Mouse (Mus musculus): Measurements from ENCODE around the gene Rab7. TPM values are rescaled to one million over a fixed set of nuclear protein-coding genes. Genes with fewer than 3 reads are reported as not detected.
A peak's percentile ranks its signal among the peaks of the same experiment; 100 is the strongest.

Gene Rab7
- polyA plus RNA-seq, 1 experiment from 2014 or later: 378 TPM

DNA sequence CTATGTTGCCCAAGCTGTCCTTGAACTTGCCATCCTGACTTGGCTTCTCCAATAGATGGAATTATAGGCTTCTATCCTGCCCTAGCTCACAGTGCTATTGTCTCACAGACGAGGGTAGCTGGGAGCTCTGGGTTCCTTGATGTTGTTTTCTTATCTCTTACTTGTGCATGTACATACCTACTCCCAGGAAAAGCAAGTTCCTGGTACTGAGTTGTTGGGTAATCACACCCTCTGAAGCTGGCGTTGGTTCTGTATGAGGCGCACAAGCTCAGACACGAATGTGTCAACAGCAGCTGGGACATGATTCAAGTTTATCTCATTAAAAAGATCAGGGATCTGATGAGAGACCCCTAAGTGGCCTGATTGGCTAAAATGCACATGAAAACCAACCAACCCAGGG is 41.6 kb downstream of the Rab7 start:
- DNase-seq: no peak
- Histone ChIP-seq H3K9ac (replicated peaks; ENCODE audit: low read length) (no peak overlapping the region), H3K36me3 (ENCODE audit: control insufficient read depth, insufficient read depth, low read length) (peaks cover 78% of the 10 kb centered on the region), H3K4me2 (ENCODE audit: low read length) (no peak overlapping the region), H3K9me3 (ENCODE audit: control insufficient read depth, low read length) (no peaks in the 10 kb centered on the region), H3K4me3 (replicated peaks; ENCODE audit: low read depth, low read length) (no peak overlapping the region), H3K27ac (replicated peaks; ENCODE audit: low read depth, low read length) (no peak overlapping the region), H3K4me1 (ENCODE audit: control insufficient read depth, insufficient read depth, low read length) (no peaks in the 10 kb centered on the region), H3K27me3 (ENCODE audit: control insufficient read depth, insufficient read depth, low read length) (no peaks in the 10 kb centered on the region)
- 94% methylated on average over 4 of the region's 4 CpGs for WGBS
- ATAC-seq (ENCODE audit: low FRiP score, low TSS enrichment): no peak

DNA sequence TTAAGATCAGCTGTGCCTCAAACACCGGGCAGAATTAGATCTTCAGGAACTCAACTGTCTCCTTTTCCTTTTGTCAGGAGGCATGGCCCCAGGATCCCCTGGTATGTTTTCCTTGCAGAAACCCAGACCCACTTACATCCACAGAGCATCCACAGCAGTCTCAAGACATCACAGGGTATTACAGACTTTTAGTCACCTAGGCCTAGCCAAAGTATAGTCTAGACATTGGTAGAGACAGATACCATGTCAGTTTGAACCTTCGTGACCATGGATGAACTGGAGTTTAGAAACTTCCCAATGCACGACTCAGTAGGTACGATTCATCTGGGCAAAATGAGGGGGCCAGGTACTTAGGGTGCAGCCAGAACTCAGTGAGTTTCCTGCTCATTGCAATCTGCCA is 46.7 kb downstream of the Rab7 start:
- H3K4me3 ChIP-seq (replicated peaks; ENCODE audit: low read depth, low read length): no peak overlapping the region
- no peak for DNase-seq
- H3K4me2 ChIP-seq (ENCODE audit: low read length): no peak overlapping the region
- 89% methylated on average over 4 of the region's 4 CpGs for WGBS
- no peaks in the 10 kb centered on the region for H3K27me3 ChIP-seq (ENCODE audit: control insufficient read depth, insufficient read depth, low read length)
- H3K9me3 ChIP-seq (ENCODE audit: control insufficient read depth, low read length): no peaks in the 10 kb centered on the region
- peaks cover 34% of the 10 kb centered on the region for H3K36me3 ChIP-seq (ENCODE audit: control insufficient read depth, insufficient read depth, low read length)
- H3K27ac ChIP-seq (replicated peaks; ENCODE audit: low read depth, low read length): no peak overlapping the region
- no peak for ATAC-seq (ENCODE audit: low FRiP score, low TSS enrichment)
- H3K4me1 ChIP-seq (ENCODE audit: control insufficient read depth, insufficient read depth, low read length): peaks cover 14% of the 10 kb centered on the region
- H3K9ac ChIP-seq (replicated peaks; ENCODE audit: low read length): no peak overlapping the region

DNA sequence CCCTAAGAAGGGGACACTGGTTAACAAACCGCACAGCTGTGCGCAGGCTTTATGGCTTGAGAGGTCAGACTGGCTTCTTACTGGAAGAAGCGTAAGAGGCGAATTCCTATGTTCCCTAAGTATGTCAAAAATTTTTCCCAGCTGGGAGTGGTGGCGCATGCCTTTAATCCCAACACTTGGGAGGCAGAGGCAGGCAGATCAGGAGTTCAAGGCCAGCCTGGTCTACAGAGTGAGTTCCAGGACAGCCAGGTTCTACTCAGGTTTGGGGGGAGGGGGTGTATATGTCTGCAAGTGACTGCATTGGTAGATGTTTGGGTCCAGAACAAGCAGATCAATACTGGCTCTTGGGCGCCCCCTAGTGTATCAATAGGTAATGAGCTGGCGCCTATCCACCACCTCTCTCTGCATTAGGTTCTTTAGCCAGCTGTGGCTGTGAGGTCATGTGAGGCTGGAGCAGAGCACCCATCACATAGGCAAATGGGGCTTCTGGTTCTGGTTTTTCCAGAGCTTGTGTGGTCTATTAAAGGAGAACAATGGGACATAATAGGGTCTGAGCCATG is 47.3 kb downstream of the Rab7 start:
- no peak overlapping the region for H3K9ac ChIP-seq (replicated peaks; ENCODE audit: low read length)
- H3K27ac ChIP-seq (replicated peaks; ENCODE audit: low read depth, low read length): no peak overlapping the region
- ATAC-seq (ENCODE audit: low FRiP score, low TSS enrichment) (peak; percentile 46; the same call in 1 of the 2 replicates), DNase-seq (peak; percentile 88)
- H3K4me1 ChIP-seq (ENCODE audit: control insufficient read depth, insufficient read depth, low read length): peaks cover 19% of the 10 kb centered on the region
- 61% methylated on average over 7 of the region's 7 CpGs for WGBS
- H3K9me3 ChIP-seq (ENCODE audit: control insufficient read depth, low read length): no peaks in the 10 kb centered on the region
- H3K27me3 ChIP-seq (ENCODE audit: control insufficient read depth, insufficient read depth, low read length): no peaks in the 10 kb centered on the region
- peaks cover 28% of the 10 kb centered on the region for H3K36me3 ChIP-seq (ENCODE audit: control insufficient read depth, insufficient read depth, low read length)
- no peak overlapping the region for H3K4me2 ChIP-seq (ENCODE audit: low read length)
- H3K4me3 ChIP-seq (replicated peaks; ENCODE audit: low read depth, low read length): no peak overlapping the region

GRCm38 (mm10) chr6:87996606-87997005 is 48.5 kb downstream of the Rab7 start:
- no peak for DNase-seq
- 95% methylated on average over 9 of the region's 9 CpGs for WGBS
- ATAC-seq (ENCODE audit: low FRiP score, low TSS enrichment): no peak
- Histone ChIP-seq H3K36me3 (ENCODE audit: control insufficient read depth, insufficient read depth, low read length) (peaks cover 16% of the 10 kb centered on the region), H3K27ac (replicated peaks; ENCODE audit: low read depth, low read length) (no peak overlapping the region), H3K4me1 (ENCODE audit: control insufficient read depth, insufficient read depth, low read length) (peaks cover 23% of the 10 kb centered on the region), H3K4me2 (ENCODE audit: low read length) (no peak overlapping the region), H3K27me3 (ENCODE audit: control insufficient read depth, insufficient read depth, low read length) (no peaks in the 10 kb centered on the region), H3K4me3 (replicated peaks; ENCODE audit: low read depth, low read length) (no peak overlapping the region), H3K9ac (replicated peaks; ENCODE audit: low read length) (no peak overlapping the region), H3K9me3 (ENCODE audit: control insufficient read depth, low read length) (no peaks in the 10 kb centered on the region)

DNA sequence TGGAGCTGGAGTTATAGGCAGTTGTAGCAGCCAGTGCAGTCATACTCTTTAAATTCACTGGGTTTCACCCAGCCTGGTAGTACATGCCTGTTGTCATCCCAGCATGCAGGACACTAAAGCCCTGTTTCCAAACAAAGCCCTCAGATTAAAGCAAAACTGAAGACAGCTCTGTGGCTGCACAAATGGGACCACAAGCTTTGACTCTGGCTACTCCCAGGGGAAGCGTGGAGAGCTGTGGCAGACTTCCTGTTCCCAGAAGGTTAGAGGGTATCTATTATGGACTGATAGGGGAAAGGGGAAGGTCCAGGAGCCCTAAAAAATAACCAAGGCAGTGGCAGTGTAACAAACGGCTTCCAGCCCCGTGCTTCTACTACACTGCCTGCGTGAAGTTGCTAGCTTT is 49.6 kb downstream of the Rab7 start:
- H3K9me3 ChIP-seq (ENCODE audit: control insufficient read depth, low read length): no peaks in the 10 kb centered on the region
- WGBS: 87% methylated on average over 4 of the region's 4 CpGs
- ATAC-seq (ENCODE audit: low FRiP score, low TSS enrichment) (no peak), DNase-seq (no peak)
- no peak overlapping the region for H3K9ac ChIP-seq (replicated peaks; ENCODE audit: low read length)
- no peak overlapping the region for H3K4me3 ChIP-seq (replicated peaks; ENCODE audit: low read depth, low read length)
- H3K36me3 ChIP-seq (ENCODE audit: control insufficient read depth, insufficient read depth, low read length): peaks cover 6% of the 10 kb centered on the region
- H3K27me3 ChIP-seq (ENCODE audit: control insufficient read depth, insufficient read depth, low read length): no peaks in the 10 kb centered on the region
- H3K4me1 ChIP-seq (ENCODE audit: control insufficient read depth, insufficient read depth, low read length): peaks cover 28% of the 10 kb centered on the region
- H3K27ac ChIP-seq (replicated peaks; ENCODE audit: low read depth, low read length): no peak overlapping the region; the same call in 1 of the 2 replicates
- H3K4me2 ChIP-seq (ENCODE audit: low read length): no peak overlapping the region

DNA sequence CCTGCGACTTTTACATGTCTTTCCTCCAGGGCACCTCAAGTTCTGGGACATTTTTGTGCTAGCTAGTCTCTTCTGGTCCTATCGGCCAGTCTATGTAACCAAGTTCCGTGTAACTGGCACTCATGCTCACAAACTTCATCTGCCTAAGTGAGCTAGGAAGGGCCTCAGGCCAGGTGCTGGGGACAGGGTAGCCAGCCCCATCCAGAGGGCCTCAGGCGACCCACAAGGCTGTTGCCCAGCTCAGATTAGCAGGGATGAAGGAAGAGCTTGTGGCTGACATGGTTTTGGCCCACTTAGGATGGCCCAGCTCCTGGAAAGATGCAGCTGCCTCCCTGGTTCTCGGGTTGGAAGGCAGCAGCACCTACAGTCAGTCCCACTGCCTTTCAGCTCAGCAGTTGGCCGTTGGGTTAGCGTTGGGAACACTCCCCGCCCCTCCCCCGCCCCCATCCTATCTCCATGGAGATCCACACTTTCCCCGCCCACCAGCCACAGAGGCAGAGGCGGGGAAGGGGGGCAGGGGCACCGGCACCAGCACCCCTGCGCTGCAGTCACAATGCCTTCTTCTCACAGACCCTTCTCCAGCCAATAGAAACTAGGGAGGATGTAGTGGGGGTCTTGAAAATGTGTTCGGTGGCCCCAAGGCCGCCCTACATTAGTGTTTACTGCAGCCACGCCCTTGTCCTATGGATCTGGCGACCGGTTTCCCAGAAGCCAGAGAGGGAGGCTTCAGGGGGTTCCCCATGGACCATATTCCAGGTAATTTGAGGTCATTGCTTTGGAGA is 51.1 kb downstream of the Rab7 start:
- Histone ChIP-seq H3K9ac (replicated peaks; ENCODE audit: low read length) (peak overlapping the region; percentile 49), H3K9me3 (ENCODE audit: control insufficient read depth, low read length) (no peaks in the 10 kb centered on the region), H3K36me3 (ENCODE audit: control insufficient read depth, insufficient read depth, low read length) (peaks cover 6% of the 10 kb centered on the region; the same call in 1 of the 2 replicates), H3K4me3 (replicated peaks; ENCODE audit: low read depth, low read length) (peak overlapping the region; percentile 12), H3K27me3 (ENCODE audit: control insufficient read depth, insufficient read depth, low read length) (no peaks in the 10 kb centered on the region), H3K4me2 (ENCODE audit: low read length) (peak overlapping the region; percentile 48), H3K27ac (replicated peaks; ENCODE audit: low read depth, low read length) (peak overlapping the region; percentile 80), H3K4me1 (ENCODE audit: control insufficient read depth, insufficient read depth, low read length) (peaks cover 28% of the 10 kb centered on the region)
- ATAC-seq (ENCODE audit: low FRiP score, low TSS enrichment) (peak; percentile 81), DNase-seq (peak; percentile 87)
- 3% methylated on average over 18 of the region's 18 CpGs for whole genome bisulfite sequencing

DNA sequence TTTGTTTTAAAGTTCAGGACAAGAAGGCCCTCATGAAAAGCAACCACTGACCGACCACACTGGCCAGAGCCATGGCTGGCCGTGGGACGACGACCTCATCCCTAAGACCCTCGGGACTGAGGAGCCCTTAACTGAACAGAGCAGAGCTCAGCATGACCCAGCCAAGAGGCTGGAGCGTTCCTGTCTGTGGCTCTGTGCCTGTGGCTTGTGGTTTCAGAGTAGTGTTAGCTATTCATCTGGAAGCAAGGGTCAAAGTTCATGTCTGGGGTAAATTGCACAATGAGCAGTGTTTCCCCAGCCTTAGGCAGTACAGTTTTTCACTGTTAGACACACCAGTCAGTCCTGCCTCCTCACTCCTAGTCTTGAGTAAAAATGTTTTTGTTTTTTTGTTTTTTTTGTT is 52.3 kb downstream of the Rab7 start:
- Histone ChIP-seq H3K27me3 (ENCODE audit: control insufficient read depth, insufficient read depth, low read length) (no peaks in the 10 kb centered on the region), H3K4me2 (ENCODE audit: low read length) (no peak overlapping the region), H3K27ac (replicated peaks; ENCODE audit: low read depth, low read length) (no peak overlapping the region), H3K9ac (replicated peaks; ENCODE audit: low read length) (no peak overlapping the region), H3K4me3 (replicated peaks; ENCODE audit: low read depth, low read length) (no peak overlapping the region), H3K9me3 (ENCODE audit: control insufficient read depth, low read length) (no peaks in the 10 kb centered on the region), H3K4me1 (ENCODE audit: control insufficient read depth, insufficient read depth, low read length) (peaks cover 28% of the 10 kb centered on the region), H3K36me3 (ENCODE audit: control insufficient read depth, insufficient read depth, low read length) (peaks cover 16% of the 10 kb centered on the region)
- peak; percentile 11 for DNase-seq
- ATAC-seq (ENCODE audit: low FRiP score, low TSS enrichment): no peak
- WGBS: 12% methylated on average over 6 of the region's 6 CpGs

DNA sequence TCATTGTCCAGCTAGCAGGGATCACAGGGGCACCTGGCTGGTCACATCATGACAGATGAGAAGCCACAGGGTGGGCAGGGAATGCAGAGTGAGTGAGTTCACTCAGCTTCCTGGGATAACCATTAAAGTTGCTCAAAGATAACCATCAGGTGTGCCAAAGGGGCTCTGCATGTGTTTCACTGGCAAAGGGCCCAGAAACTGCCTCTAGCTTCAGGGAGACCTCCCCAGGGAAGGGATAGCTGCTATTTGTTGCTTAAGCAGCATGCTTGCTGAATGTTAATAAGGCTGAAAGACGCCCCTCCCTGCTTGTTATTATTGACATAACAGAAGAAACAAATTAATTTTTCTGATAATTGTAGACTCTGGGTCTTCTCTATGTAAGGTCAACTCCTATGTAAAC is 53.2 kb downstream of the Rab7 start:
- H3K9me3 ChIP-seq (ENCODE audit: control insufficient read depth, low read length): no peaks in the 10 kb centered on the region
- H3K36me3 ChIP-seq (ENCODE audit: control insufficient read depth, insufficient read depth, low read length): peaks cover 24% of the 10 kb centered on the region
- ATAC-seq (ENCODE audit: low FRiP score, low TSS enrichment) (no peak), DNase-seq (peak; percentile 78)
- WGBS: 50% methylated on average over 1 of the region's 1 CpGs
- peaks cover 28% of the 10 kb centered on the region for H3K4me1 ChIP-seq (ENCODE audit: control insufficient read depth, insufficient read depth, low read length)
- no peak overlapping the region for H3K4me2 ChIP-seq (ENCODE audit: low read length)
- H3K4me3 ChIP-seq (replicated peaks; ENCODE audit: low read depth, low read length): no peak overlapping the region
- H3K27me3 ChIP-seq (ENCODE audit: control insufficient read depth, insufficient read depth, low read length): no peaks in the 10 kb centered on the region
- H3K27ac ChIP-seq (replicated peaks; ENCODE audit: low read depth, low read length): peak overlapping the region; percentile 41; the same call in 1 of the 2 replicates
- no peak overlapping the region for H3K9ac ChIP-seq (replicated peaks; ENCODE audit: low read length)

DNA sequence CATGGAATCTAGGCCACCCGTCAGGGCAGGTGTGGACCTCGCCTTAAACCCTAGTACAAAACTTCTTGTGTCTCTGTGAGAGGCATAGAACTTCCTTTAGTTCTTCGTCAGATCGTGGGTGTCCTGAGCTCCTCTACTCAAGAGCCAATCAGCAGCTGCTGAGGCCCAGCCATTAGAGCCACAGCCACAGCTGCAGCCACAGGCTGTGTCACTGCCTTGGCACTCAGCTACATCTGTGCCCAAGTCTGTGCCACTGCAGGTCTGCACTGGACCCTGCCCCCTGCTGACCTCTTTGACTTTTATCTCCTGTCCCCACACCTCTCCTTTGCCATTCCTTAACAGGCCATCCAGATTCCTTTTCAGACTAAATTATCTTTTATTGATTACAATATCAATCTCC is 53.9 kb downstream of the Rab7 start:
- no peak overlapping the region for H3K9ac ChIP-seq (replicated peaks; ENCODE audit: low read length)
- no peak for DNase-seq
- H3K4me3 ChIP-seq (replicated peaks; ENCODE audit: low read depth, low read length): no peak overlapping the region
- no peaks in the 10 kb centered on the region for H3K9me3 ChIP-seq (ENCODE audit: control insufficient read depth, low read length)
- H3K4me1 ChIP-seq (ENCODE audit: control insufficient read depth, insufficient read depth, low read length): peaks cover 28% of the 10 kb centered on the region
- H3K4me2 ChIP-seq (ENCODE audit: low read length): no peak overlapping the region
- peaks cover 30% of the 10 kb centered on the region for H3K36me3 ChIP-seq (ENCODE audit: control insufficient read depth, insufficient read depth, low read length)
- H3K27me3 ChIP-seq (ENCODE audit: control insufficient read depth, insufficient read depth, low read length): no peaks in the 10 kb centered on the region
- 76% methylated on average over 4 of the region's 4 CpGs for WGBS
- no peak overlapping the region for H3K27ac ChIP-seq (replicated peaks; ENCODE audit: low read depth, low read length)
- no peak for ATAC-seq (ENCODE audit: low FRiP score, low TSS enrichment)

Measured in midbrain, embryonic 14.5 days (tissue).